Mouse (Mus musculus) cerebellum, adult 2 months (tissue): Measurements from ENCODE around the gene Cdx2.

Experiments used
- CTCF ChIP-seq: fragments of 200-500 bp; IDR thresholded peaks from 2 replicates; pipeline ENCODE4 v1.5.1; 2011; ENCODE audit warnings: low read depth, mild to moderate bottlenecking, control low read depth, low read length, moderate library complexity, borderline replicate concordance; ENCODE audit not compliant: insufficient read depth
- POLR2A ChIP-seq: fragments of 200-500 bp; IDR thresholded peaks from 2 replicates; pipeline ENCODE4 v1.6.1; 2011; ENCODE audit warnings: low read length, control low read depth, borderline replicate concordance; ENCODE audit not compliant: insufficient read depth

GRCm38 (mm10) chr5:147267434-147267833 is 39.6 kb downstream of the Cdx2 start:
- no peak for TF ChIP-seq CTCF
- TF ChIP-seq POLR2A, result no peak
